Mouse (Mus musculus) spleen, adult 2 months (tissue): ENCODE data around the gene Sf3b3.

Experiments used
- CTCF ChIP-seq: fragments of 200-500 bp; IDR thresholded peaks from 2 replicates; pipeline ENCODE4 v1.5.1; 2011; ENCODE audit warnings: mild to moderate bottlenecking, inconsistent platforms; ENCODE audit not compliant: insufficient read depth, insufficient read length, insufficient replicate concordance; ENCODE audit errors: extremely low read depth
- POLR2A ChIP-seq: fragments of 200-500 bp; IDR thresholded peaks from 2 replicates; pipeline ENCODE4 v1.6.1; 2011; ENCODE audit warnings: low read depth, low read length, inconsistent platforms

GRCm38 (mm10) chr8:110831956-110832355, 14.6 kb downstream of the Sf3b3 start:
- TF ChIP-seq CTCF (no peak), POLR2A (no peak)
